Mouse (Mus musculus): Measurements from ENCODE around the gene Basp1. TPM values are rescaled to one million over a fixed set of nuclear protein-coding genes. Genes with fewer than 3 reads are reported as not detected.
A peak's percentile ranks its signal among the peaks of the same experiment; 100 is the strongest.

Gene Basp1
- total RNA-seq, 2 experiments from 2014 or later, result 1,424 to 1,444 TPM

DNA sequence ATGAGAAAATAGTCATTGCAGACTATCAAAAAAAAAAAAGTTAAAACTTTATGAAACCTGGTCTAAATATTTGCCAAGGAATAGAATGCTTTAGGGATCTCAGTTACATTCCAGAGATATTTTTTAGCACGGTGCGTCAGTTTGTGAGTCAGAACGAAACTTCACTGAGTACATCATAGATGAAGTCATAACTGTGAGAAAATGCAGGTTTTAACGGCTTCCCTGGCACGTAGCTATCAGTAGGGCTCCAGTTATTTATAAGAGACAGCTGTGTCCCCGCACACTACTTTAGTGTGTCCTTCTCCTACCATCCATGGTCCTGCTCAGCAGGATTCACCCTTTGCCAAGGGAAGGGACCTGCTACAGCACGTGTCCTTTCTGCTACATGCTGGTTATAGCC lies 44.0 kb downstream of the Basp1 start:
- intact Hi-C loops (cut with DNase I), result loop anchor here (10.0 kb wide), 1 partner anchor 345 kb away; no protein-coding TSS in a partner anchor

GRCm38 (mm10) chr15:25365503-25365902 lies 48.1 kb downstream of the Basp1 start:
- intact Hi-C loops (cut with DNase I), result loop anchor here (10.0 kb wide), 1 partner anchor 341 kb away; no protein-coding TSS in a partner anchor
- DNase-seq, result no peak

More for the DNA sequence above, 44.0 kb downstream of the Basp1 start:
- no peak for DNase-seq

GRCm38 (mm10) chr15:25364819-25365463 lies 48.6 kb downstream of the Basp1 start:
- intact Hi-C loops (cut with DNase I), result loop anchor here (5.0 to 10.0 kb wide), 2 partner anchors 47 to 340 kb away; partner anchors contain the start of gene Basp1
- no peak for DNase-seq

DNA sequence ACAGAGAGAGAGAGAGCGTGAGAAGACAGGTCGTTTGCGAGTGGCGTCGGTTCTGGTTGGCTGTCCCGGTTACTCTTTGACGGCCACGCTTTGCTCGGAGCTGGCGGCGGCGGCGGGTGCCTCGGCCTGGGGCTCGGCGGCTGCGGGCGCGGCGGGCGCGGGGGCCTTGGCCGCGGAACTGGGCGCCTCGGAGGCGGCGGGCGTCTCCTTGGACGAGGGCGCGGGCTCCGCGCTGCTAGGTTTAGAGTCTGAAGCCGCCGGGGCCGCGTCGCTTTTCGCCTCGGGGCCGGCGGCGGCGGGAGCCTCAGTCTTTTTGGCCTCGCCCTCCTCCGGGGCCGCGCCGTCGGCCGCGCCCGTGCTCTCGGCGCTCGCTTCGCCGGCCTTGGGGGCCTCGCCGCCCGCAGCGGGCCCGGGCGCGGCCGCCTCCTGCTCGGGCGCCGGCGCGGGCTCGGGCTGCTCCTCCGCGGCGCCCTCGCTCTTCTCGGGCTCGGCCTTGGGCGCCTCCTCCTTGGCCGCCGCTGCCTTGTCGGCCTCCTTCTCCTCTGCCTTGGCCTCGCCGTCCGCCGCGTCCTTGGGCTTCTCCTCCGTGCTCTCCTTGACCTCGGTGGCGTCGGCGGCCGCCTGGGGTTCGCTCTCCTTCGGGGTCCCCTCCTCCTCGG lies 49.3 kb downstream of the Basp1 start:
- peak; percentile 24 for DNase-seq
- intact Hi-C loops (cut with DNase I), result loop anchor here (5.0 to 10.0 kb wide), 2 partner anchors 48 to 339 kb away; partner anchors contain the start of gene Basp1

DNA sequence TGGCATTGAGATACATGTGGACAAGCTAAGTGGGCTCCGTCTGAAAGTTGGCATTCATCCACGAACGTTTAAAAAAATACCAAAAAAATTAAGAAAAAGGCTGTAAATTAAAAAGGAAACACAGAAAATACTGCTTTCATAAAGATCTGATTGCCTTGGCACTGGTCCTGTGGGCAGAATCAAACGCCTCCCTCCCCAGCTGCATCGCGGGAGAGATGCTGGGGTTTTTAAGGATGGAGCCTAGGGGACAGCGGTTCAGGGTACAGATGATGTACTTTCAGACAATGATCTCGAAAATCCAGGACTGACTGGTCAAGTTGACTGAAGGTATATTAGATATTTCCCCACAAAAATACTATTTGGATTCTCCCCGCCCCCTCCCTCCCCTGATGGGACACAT lies 49.9 kb downstream of the Basp1 start:
- intact Hi-C loops (cut with DNase I), result loop anchor here (5.0 to 10.0 kb wide), 2 partner anchors 49 to 339 kb away; partner anchors contain the start of gene Basp1
- no peak for DNase-seq

DNA sequence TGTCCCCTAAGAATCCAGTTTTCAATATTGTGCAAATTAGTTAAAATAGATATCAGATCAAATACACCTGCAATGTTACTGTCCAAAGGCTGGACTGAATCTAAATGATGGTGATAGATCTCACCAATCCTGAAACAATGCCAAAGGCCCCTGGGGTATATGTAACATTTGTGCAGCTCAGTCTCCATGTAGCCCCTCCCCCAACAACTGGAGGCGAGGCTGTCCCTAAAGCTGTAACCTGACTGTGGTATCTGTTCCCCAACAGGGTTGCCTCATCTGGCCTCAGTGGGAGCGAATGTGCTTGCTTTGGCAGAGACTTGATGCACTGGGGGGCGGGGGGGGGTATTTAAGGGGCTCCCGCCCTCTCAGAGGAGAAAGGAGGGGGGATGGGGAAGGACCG lies 52.7 kb downstream of the Basp1 start:
- DNase-seq, result peak; percentile 49
- intact Hi-C loops (cut with DNase I), result loop anchor here (5.0 to 10.0 kb wide), 2 partner anchors 51 to 336 kb away; partner anchors contain the start of gene Basp1

GRCm38 (mm10) chr15:25358680-25359097 lies 54.9 kb downstream of the Basp1 start:
- no peak for DNase-seq
- intact Hi-C loops (cut with DNase I), result no loop called here

DNA sequence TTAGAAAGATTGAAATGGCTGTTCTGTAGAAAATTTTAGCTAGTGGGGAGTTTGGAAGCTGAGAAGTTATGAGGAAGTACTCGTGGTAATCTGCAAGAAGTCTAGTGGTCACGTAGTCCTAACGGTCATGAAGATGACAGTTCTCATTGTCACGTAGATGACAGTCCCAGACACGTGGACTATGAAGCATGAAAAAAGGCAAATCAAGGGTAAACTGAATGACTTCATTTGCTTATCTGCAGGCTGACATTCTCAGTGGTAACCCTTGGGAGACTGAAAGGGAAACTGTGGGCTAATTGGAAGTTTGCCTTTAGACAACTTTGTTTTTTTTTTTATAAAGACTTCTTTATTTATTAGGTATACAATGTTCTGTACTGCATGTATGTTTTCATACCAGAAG lies 58.2 kb downstream of the Basp1 start:
- no peak for DNase-seq
- intact Hi-C loops (cut with DNase I), result no loop called here

DNA sequence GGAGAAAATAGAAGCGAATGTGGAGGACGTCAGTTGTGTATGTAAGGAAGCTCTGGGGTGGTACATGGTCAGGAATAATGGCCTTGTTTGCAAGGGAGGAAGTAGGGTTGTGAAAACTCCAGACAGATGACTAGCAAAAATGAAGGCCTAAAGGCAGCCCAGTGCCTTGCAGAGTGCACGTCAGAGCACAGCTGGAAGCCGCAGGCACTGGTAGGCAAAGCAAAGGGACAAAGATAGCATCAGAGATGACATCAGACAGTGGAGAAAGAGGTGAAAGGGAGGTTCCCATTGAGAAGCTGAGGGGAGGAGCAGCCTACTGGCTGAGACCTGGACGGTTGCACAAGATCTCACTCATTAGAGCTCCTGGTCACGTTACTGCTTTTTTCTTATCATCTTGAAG lies 58.8 kb downstream of the Basp1 start:
- no peak for DNase-seq
- intact Hi-C loops (cut with DNase I), result no loop called here

- no peak for DNase-seq
- intact Hi-C loops (cut with DNase I), result no loop called here
Measured at GRCm38 (mm10) chr15:25353498-25353897, 60.1 kb downstream of the Basp1 start.

GRCm38 (mm10) chr15:25343263-25343662 lies 70.3 kb downstream of the Basp1 start:
- intact Hi-C loops (cut with DNase I), result no loop called here
- no peak for DNase-seq

DNA sequence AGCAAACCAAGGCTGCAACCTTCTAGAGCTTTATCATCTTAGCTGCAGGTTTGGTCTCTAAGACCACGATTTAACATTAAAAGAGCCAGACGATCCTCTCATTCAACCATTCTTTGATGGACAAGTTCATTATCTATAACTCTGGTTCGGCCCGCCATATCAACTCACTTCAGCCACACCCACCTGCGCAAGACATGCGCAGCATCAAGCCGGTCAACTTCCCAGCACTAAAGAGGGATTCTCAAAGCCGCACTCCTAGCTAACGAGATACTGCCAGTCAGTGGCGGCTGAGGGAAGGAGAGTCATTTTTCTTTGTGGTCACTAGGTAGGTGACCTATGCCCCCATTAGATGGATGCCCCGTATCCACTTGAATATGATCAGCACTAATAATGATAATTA lies 78.3 kb downstream of the Basp1 start:
- DNase-seq, result no peak
- intact Hi-C loops (cut with DNase I), result no loop called here

- intact Hi-C loops (cut with DNase I), result no loop called here
Measured at GRCm38 (mm10) chr15:25331877-25332445, 81.6 kb downstream of the Basp1 start.

DNA sequence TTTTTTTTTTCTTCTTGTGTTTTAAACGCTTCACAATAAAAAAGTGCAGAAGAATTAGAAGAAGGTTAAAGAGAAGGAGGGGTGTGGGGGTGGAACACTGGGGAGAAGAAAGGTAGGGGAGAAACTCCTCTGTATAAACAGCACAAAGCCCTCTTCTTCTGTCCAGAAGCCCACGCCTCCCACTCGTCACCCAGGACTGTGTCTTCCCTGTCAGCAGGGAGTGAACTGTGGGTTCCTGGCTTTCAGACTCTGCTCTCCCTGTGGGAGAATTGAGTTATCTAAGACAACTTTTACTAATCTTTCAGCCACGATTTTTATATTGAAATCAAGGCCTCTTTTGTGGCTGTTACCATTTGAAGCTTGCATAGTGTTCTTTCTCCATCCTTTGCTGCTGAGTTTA lies 82.6 kb downstream of the Basp1 start:
- intact Hi-C loops (cut with DNase I), result no loop called here
- no peak for DNase-seq

More at GRCm38 (mm10) chr15:25331877-25332445, 81.6 kb downstream of the Basp1 start:
- DNase-seq, result no peak

DNA sequence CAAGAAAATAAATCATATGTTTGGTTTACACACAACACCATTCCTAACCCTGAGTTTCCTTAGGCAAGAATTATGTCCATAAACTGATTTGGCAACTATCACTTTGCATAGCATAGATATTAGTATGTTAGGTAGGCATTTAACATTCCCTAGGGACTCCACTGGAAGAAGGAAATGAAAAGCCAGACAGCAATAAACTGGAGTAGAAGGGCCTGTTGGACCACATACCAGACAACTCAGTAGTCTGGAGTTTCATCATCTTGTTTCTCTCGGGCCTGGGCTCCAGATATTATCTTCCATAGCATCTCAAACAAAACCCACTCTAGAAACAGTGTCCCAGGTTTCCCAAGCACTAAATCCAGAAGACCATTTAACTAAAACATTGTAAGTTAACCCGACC lies 91.0 kb downstream of the Basp1 start:
- DNase-seq, result no peak
- intact Hi-C loops (cut with DNase I), result no loop called here

DNA sequence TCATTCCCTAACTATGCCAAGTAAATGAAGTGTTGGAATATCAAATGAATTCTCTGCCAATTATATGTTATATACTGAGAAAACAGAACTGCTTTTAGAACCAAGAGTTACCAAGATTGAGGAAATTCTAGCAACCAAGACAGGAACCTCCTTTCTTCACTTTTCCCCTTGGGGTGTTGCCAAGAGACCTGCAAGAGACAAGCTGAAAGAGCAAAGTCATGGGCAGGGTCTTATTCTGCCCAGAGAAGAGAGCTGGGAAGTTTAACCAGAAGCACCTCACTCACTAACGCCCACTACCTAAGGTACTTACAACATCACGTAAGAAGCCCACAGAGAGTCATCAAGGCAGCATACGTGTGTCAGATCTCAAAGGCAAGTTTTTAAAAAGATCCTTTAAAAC lies 91.5 kb downstream of the Basp1 start:
- no peak for DNase-seq
- intact Hi-C loops (cut with DNase I), result no loop called here

DNA sequence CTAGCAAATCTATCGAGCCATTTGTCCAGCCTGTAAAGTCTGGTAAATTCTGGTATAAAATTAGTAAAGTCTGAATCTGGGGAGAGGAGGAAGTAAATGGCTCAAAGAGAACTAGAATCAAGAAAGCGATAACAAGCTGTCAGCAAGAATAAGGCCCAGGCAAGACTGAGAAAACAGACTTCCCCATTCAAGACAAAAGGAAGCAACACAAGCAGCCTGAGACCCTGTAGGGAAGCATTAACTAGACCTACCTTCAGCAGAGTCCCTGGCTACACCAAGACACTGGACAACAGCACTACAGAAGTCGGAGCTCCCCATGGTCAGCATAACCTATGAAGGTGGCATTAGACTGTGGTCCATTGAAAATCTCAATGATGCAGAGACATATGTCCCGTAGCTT lies 91.9 kb downstream of the Basp1 start:
- DNase-seq, result no peak
- intact Hi-C loops (cut with DNase I), result no loop called here

DNA sequence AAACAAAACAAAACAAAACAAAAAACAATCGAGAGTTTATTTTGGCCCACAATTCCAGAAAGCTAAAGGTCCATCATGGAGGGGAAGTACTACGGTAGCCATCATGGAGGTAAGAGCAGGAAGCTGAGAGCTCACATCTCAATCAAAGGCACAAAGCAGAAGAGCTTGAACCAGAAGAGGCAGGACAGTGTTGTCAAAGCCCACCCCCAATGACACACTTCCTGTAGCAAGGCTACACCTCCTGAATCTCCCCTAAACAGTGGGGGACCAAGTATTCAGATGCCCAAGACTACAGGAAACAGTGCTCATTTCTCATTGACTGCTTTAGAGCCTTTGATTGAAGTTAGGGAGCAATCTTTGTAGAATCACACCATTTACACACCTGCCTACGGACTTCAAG lies 99.1 kb downstream of the Basp1 start:
- intact Hi-C loops (cut with DNase I), result no loop called here
- no peak for DNase-seq
